Mouse (Mus musculus) adrenal gland, adult (tissue): Measurements from ENCODE around the gene Per2.

Experiments
- DNase-seq, 2 experiments: peaks; one replicate each; pipeline ENCODE4 v3.0.0; 2022 to 2023; ENCODE audit warnings: low spot score in 1 of 2; ENCODE audit not compliant: inconsistent age in 2 of 2

Per2 gene

GRCm38 (mm10) chr1:91460069-91460468 is 945 bp upstream of the Per2 start:
- DNase-seq, result peak in 1 of 2 experiments; percentile 33

DNA sequence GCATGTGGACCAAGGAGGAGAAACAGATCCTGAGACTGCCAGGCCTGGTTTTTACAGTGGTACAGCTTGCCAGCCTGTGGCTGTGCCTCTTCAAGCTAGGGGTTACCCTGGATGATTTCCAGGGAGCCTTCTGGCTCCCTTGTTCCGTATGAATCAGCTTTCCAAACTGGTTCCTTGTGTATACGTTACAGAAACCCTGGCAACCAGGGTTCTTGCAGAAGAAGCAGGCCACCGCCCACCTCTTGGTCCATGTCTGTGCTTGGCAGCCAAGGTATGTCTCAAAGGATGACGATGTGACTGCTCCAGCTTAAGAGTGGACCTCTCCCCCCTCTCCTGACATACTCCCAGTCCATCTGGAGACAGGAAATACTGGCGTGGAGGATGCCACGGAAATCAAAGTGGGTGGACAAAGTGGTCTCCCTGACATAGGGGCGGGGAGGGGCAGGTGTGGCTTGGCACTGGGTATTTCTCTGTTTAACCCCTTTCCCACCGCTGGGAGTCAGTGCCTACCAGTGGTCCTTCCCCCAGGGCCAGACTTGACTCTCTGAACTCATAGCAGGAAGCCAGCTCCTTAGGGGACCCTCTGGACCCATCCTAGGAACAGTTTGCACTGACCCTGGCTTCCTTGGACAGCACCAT is 782 bp downstream of the Per2 start:
- DNase-seq, result peak; percentile 75 to 91

DNA sequence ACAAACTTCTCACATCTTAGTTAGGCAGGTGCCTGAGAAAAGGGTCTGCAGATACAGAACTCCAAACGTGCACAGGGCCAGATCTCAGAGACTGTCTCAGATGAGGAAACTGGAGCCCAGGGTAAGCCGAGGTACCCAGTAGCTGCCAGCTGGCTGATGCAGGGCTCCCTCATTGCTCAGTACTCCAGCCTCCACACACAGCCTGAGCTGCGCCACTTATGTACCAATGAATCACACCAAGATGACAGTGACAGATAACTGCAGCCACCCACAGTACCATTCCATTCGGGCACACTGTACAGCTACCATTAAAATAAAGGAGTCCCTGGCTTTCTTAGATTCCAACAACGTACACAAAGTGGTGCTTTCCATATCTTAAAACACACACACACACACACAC is 1.4 kb downstream of the Per2 start:
- DNase-seq, result peak; percentile 86 to 93

- peak; percentile 31 to 75 for DNase-seq
These were observed 2.0 kb downstream of the Per2 start for GRCm38 (mm10) chr1:91457116-91457515.

DNA sequence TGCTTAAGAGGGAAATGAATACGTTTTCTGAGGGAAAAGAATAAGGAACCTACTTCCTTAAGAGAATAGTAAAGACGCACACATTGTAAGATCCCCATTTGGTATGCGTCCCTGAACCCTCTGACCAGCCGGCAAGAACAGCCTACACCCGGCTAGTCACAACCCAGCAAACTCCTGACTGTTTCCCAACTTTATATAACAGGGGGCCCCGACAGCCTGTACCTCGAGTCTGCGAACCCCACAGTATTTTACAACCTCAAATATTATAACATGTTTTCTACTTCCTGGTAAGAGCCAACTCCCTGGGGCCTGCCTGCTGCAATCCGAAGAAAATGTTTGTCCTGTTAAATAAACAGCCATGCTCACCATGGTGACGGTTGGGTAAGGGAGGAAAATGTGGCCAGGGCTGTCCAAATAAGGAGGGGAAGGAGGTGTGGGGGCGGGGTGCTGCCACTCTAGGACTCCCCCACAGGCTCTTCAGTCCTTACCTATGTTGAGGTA is 2.8 kb downstream of the Per2 start:
- DNase-seq, result peak; percentile 74 to 91

DNA sequence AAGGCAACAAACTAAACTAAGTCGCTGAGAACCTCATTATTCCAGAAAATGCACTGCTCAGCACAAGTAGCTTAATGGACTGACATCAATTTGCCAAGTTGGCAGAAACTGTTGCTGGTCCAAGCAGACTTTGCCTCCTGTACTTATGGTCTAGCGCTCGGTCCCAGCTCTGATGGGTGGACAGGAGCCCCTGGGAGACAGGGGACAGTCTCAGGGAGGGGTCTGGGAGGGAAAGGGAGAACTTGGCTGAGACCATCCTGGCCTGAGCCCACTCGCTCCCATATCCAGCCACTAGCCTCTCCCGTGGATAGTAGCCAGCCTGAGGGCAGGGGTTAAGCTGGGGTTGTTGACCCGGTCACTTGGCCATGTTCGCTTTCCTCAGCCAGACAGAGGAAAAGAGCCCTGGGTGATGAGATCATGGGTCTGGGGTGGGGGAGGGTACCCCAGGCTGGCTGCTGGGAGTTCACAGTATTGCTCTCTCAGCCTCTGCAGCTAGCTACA is 3.4 kb downstream of the Per2 start:
- DNase-seq, result peak; percentile 74 to 89

DNA sequence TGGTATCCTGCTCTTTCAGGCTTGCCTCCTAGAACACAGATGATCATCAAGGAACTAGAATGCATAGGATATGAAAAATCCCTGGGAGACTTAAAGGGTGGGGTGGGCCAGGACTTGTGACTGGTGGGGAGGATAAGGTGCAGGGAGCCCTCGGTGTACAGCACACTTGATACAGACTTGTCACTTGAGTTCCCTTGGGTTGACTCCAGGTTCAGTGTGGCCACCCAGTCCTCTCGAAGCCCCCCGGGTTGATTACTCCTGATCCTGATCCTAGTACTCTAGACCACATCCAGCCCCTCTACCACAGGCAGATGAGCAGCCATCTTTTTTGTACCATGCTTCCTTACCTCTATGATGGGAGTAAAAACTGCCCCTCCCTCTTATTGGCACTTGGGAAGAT is 4.2 kb downstream of the Per2 start:
- peak in 1 of 2 experiments; percentile 11 for DNase-seq

- peak in 1 of 2 experiments; percentile 4 for DNase-seq
These were observed 4.8 kb downstream of the Per2 start for GRCm38 (mm10) chr1:91454366-91454765.

DNA sequence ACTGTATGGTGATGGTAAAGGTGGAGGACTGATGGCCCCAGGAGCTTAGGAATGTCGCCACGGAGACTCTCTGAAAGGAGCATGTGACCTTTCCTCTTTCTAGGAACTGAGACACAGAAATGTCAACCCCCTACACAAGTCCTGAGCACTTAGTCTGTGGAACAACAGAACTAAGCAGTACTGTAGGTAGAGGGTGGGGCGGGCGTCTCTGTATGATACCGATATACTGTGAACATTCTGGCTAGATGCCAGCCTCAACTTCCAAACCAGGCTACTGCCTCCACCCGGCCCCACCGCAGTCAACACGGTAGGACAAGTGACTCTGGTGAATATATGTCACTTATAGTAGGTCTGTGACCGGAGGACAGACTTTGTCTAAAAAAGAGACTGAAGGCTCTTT is 5.2 kb downstream of the Per2 start:
- DNase-seq, result peak; percentile 26 to 50

GRCm38 (mm10) chr1:91451547-91452084 is 7.5 kb downstream of the Per2 start:
- DNase-seq, result no peak

- DNase-seq, result no peak
These were observed 8.3 kb downstream of the Per2 start for GRCm38 (mm10) chr1:91450851-91451250.

- DNase-seq, result peak; percentile 86 to 90
These were observed 10.4 kb downstream of the Per2 start for GRCm38 (mm10) chr1:91448688-91449087.

- no peak for DNase-seq
These were observed 12.6 kb downstream of the Per2 start for GRCm38 (mm10) chr1:91446511-91446910.

- peak; percentile 95 to 98 for DNase-seq
These were observed 13.1 kb downstream of the Per2 start for GRCm38 (mm10) chr1:91446060-91446459.

DNA sequence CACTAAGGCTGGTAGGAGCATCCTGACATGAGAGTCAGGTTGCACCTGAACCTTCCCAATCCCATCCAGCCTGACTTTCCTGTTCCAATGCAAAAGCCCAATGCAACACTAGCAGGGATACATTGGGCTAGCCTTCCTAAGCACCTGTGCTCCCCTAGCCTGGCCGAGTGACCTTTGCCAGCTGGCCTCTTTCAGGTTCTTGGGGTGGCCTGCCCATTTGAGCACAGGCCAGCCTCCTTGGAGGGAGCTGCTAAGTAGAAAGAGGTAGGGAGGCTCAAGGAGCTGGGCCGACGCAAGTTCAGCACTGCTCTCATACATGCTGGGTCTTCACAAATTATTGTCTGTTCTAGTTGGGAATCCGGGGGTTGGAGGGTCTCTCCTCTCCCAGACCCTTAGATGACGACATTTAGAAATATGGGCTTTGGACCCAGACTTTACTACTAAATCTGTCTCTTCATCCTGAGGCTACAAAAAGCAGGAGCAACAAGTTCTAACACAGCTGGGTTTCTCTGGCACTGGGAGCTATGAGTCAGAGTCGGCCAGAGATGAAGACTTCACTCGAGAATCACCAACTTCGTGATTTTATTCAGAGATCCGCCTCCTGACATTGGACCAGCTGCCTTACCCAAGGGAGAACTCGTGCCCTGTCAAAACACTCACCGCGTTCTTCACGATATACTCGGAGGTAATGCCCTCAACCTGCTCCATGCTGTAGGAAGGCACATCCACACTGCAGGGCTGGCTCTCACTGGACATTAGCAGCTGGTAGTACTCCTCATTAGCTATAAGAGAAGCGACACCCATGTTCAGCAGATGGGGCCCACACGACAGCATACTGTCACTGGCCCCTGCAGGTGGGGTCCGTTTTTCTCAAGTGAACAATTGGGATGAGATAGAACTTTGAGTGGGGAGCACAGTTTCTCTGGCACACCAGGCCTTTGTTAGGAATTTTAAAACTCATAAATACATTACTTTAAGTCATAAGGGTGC is 14.0 kb downstream of the Per2 start:
- DNase-seq, result peak; percentile 82 to 92

GRCm38 (mm10) chr1:91442350-91442990 is 16.7 kb downstream of the Per2 start:
- peak in 1 of 2 experiments; percentile 87 for DNase-seq

GRCm38 (mm10) chr1:91441855-91442254 is 17.3 kb downstream of the Per2 start:
- no peak for DNase-seq

DNA sequence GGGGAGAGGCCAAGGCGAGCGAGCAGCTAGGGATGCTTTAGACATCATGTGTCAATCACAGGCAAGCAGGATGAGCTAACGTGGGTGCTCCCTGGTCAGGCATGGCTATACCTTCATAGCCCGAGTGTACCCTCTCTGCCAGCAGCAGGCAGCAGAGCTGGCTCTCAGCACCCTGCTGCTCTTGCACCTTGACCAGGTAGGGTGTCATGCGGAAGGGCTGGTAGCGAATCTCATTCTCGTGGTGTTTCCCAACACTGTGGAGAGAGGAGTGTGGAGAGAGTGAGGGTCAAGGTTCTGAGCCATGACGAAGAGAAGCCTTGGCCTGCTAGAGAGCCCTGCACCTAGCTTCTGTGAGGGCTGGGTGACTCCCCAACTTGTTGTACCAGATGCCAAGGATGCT is 19.3 kb downstream of the Per2 start:
- DNase-seq, result peak in 1 of 2 experiments; percentile 67

- DNase-seq, result peak in 1 of 2 experiments; percentile 80
These were observed 21.6 kb downstream of the Per2 start for GRCm38 (mm10) chr1:91437573-91437972.

DNA sequence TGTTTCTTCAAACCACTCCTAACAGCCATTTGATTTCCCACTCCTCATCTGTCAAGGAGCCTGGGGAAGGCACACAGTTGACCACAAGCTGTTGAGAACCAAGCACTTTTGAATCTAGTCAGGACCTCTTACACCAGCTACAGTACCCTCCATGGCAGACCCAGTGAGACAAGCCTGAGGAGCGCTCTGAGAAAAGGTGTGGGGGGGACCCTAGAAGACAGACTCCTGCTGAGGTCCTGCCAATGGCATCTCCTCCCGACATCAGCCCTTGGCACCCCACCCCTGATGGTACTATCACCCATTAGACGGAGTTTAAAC is 22.1 kb downstream of the Per2 start:
- no peak for DNase-seq
